Mouse (Mus musculus): ENCODE measurements around the gene Ttc30a2. TPM values are rescaled to one million over a fixed set of nuclear protein-coding genes. Genes with fewer than 3 reads are reported as not detected.

Ttc30a2 gene
- polyA plus RNA-seq, 1 experiment from 2014 or later, result 0.64 TPM

- 23% methylated on average over 5 of the region's 5 CpGs for WGBS
- H3K27ac ChIP-seq, result peak overlapping the region; percentile 59; the same call in 1 of the 2 replicates
- H3K4me3 ChIP-seq, result peak overlapping the region; percentile 50
- H3K27me3 ChIP-seq (ENCODE audit: insufficient read depth, poor library complexity, severe bottlenecking), result 0 out of 2 replicates have a peak, but pooled peaks cover 5% of the 10 kb centered on the region
- DNase-seq (ENCODE audit: low spot score), result no peak
- H3K4me1 ChIP-seq, result peaks cover 29% of the 10 kb centered on the region
- no peaks in the 10 kb centered on the region for H3K9me3 ChIP-seq
- H3K36me3 ChIP-seq, result no peaks in the 10 kb centered on the region
Measured at GRCm38 (mm10) chr2:75964972-75965371, 13.0 kb downstream of the Ttc30a2 start.

- Histone ChIP-seq H3K9me3 (no peaks in the 10 kb centered on the region), H3K4me1 (peaks cover 33% of the 10 kb centered on the region), H3K27me3 (ENCODE audit: insufficient read depth, poor library complexity, severe bottlenecking) (0 out of 2 replicates have a peak, but pooled peaks cover 5% of the 10 kb centered on the region), H3K4me3 (peak overlapping the region; percentile 50), H3K27ac (0 out of 2 replicates have a peak overlapping the region, but pooled peaks have one; percentile 59), H3K36me3 (no peaks in the 10 kb centered on the region)
- DNase-seq (ENCODE audit: low spot score), result no peak
- WGBS, result 11% methylated on average over 14 of the region's 14 CpGs
Measured at GRCm38 (mm10) chr2:75964512-75964911, 13.5 kb downstream of the Ttc30a2 start.

GRCm38 (mm10) chr2:75964051-75964450 lies 13.9 kb downstream of the Ttc30a2 start:
- H3K4me3 ChIP-seq, result peak overlapping the region; percentile 50
- H3K9me3 ChIP-seq, result no peaks in the 10 kb centered on the region
- H3K4me1 ChIP-seq, result peaks cover 38% of the 10 kb centered on the region
- peak overlapping the region; percentile 59; the same call in 1 of the 2 replicates for H3K27ac ChIP-seq
- H3K27me3 ChIP-seq (ENCODE audit: insufficient read depth, poor library complexity, severe bottlenecking), result 0 out of 2 replicates have a peak, but pooled peaks cover 5% of the 10 kb centered on the region
- H3K36me3 ChIP-seq, result no peaks in the 10 kb centered on the region
- DNase-seq (ENCODE audit: low spot score), result no peak
- WGBS, result 60% methylated on average over 5 of the region's 5 CpGs

- H3K9me3 ChIP-seq, result no peaks in the 10 kb centered on the region
- DNase-seq (ENCODE audit: low spot score), result no peak
- H3K27me3 ChIP-seq (ENCODE audit: insufficient read depth, poor library complexity, severe bottlenecking), result 0 out of 2 replicates have a peak, but pooled peaks cover 5% of the 10 kb centered on the region
- H3K4me1 ChIP-seq, result peaks cover 38% of the 10 kb centered on the region
- WGBS, result 69% methylated on average over 10 of the region's 10 CpGs
- H3K36me3 ChIP-seq, result no peaks in the 10 kb centered on the region
- H3K27ac ChIP-seq, result peak overlapping the region; percentile 59
- no peak overlapping the region for H3K4me3 ChIP-seq
Measured at GRCm38 (mm10) chr2:75963211-75963840, 14.6 kb downstream of the Ttc30a2 start.

- Histone ChIP-seq H3K9me3 (no peaks in the 10 kb centered on the region), H3K4me3 (peak overlapping the region; percentile 36), H3K27ac (peak overlapping the region; percentile 69), H3K36me3 (no peaks in the 10 kb centered on the region), H3K4me1 (peaks cover 38% of the 10 kb centered on the region), H3K27me3 (ENCODE audit: insufficient read depth, poor library complexity, severe bottlenecking) (0 out of 2 replicates have a peak, but pooled peaks cover 5% of the 10 kb centered on the region)
- peak; percentile 83 for DNase-seq (ENCODE audit: low spot score)
- WGBS, result 42% methylated on average over 15 of the region's 15 CpGs
Measured at GRCm38 (mm10) chr2:75960366-75961330, 17.3 kb downstream of the Ttc30a2 start.

GRCm38 (mm10) chr2:75959850-75960365 lies 18.1 kb downstream of the Ttc30a2 start:
- peak overlapping the region; percentile 36 for H3K4me3 ChIP-seq
- WGBS, result 10% methylated on average over 15 of the region's 15 CpGs

GRCm38 (mm10) chr2:75959183-75959849 lies 18.7 kb downstream of the Ttc30a2 start:
- Histone ChIP-seq H3K36me3 (no peaks in the 10 kb centered on the region), H3K4me3 (peak overlapping the region; percentile 36), H3K27me3 (ENCODE audit: insufficient read depth, poor library complexity, severe bottlenecking) (0 out of 2 replicates have a peak, but pooled peaks cover 5% of the 10 kb centered on the region), H3K27ac (peak overlapping the region; percentile 69; the same call in 1 of the 2 replicates), H3K9me3 (no peaks in the 10 kb centered on the region), H3K4me1 (peaks cover 36% of the 10 kb centered on the region)
- no peak for DNase-seq (ENCODE audit: low spot score)
- WGBS, result 25% methylated on average over 18 of the region's 18 CpGs

More at GRCm38 (mm10) chr2:75959850-75960365, 18.1 kb downstream of the Ttc30a2 start:
- no peaks in the 10 kb centered on the region for H3K9me3 ChIP-seq
- DNase-seq (ENCODE audit: low spot score), result no peak
- H3K27ac ChIP-seq, result peak overlapping the region; percentile 69
- H3K36me3 ChIP-seq, result no peaks in the 10 kb centered on the region
- H3K4me1 ChIP-seq, result peaks cover 41% of the 10 kb centered on the region
- H3K27me3 ChIP-seq (ENCODE audit: insufficient read depth, poor library complexity, severe bottlenecking), result 0 out of 2 replicates have a peak, but pooled peaks cover 5% of the 10 kb centered on the region

- H3K36me3 ChIP-seq, result no peaks in the 10 kb centered on the region
- no peak overlapping the region; the same call in 1 of the 2 replicates for H3K27ac ChIP-seq
- 50% methylated on average over 14 of the region's 14 CpGs for WGBS
- DNase-seq (ENCODE audit: low spot score), result no peak
- peaks cover 21% of the 10 kb centered on the region for H3K4me1 ChIP-seq
- H3K9me3 ChIP-seq, result no peaks in the 10 kb centered on the region
- H3K27me3 ChIP-seq (ENCODE audit: insufficient read depth, poor library complexity, severe bottlenecking), result no peaks in the 10 kb centered on the region
- H3K4me3 ChIP-seq, result peak overlapping the region; percentile 22; the same call in 1 of the 2 replicates
Measured at GRCm38 (mm10) chr2:75955709-75956108, 22.3 kb downstream of the Ttc30a2 start.

GRCm38 (mm10) chr2:75953320-75953719 lies 24.6 kb downstream of the Ttc30a2 start:
- DNase-seq (ENCODE audit: low spot score), result no peak
- H3K27me3 ChIP-seq (ENCODE audit: insufficient read depth, poor library complexity, severe bottlenecking), result no peaks in the 10 kb centered on the region
- no peaks in the 10 kb centered on the region for H3K9me3 ChIP-seq
- H3K4me1 ChIP-seq, result peaks cover 4% of the 10 kb centered on the region
- no peak overlapping the region for H3K27ac ChIP-seq
- H3K4me3 ChIP-seq, result no peak overlapping the region
- 85% methylated on average over 5 of the region's 5 CpGs for WGBS
- H3K36me3 ChIP-seq, result no peaks in the 10 kb centered on the region

GRCm38 (mm10) chr2:75950685-75951084 lies 27.3 kb downstream of the Ttc30a2 start:
- DNase-seq (ENCODE audit: low spot score), result no peak
- no peaks in the 10 kb centered on the region for H3K9me3 ChIP-seq
- H3K27me3 ChIP-seq (ENCODE audit: insufficient read depth, poor library complexity, severe bottlenecking), result no peaks in the 10 kb centered on the region
- peaks cover 4% of the 10 kb centered on the region for H3K4me1 ChIP-seq
- H3K27ac ChIP-seq, result no peak overlapping the region
- H3K36me3 ChIP-seq, result no peaks in the 10 kb centered on the region
- H3K4me3 ChIP-seq, result no peak overlapping the region
- WGBS, result 81% methylated on average over 8 of the region's 8 CpGs

- H3K36me3 ChIP-seq, result no peaks in the 10 kb centered on the region
Measured at GRCm38 (mm10) chr2:75938117-75939063, 39.6 kb downstream of the Ttc30a2 start, which contains the start of gene Ttc30b. Gene Ttc30b, minus strand, starts transcription at chr2:75938585.

More at GRCm38 (mm10) chr2:75938117-75939063, 39.6 kb downstream of the Ttc30a2 start, which contains the start of gene Ttc30b:
- peak within 1 kb of the TSS; percentile 64 for H3K4me3 ChIP-seq
- H3K9me3 ChIP-seq, result no peaks in the 10 kb centered on the region
- DNase-seq (ENCODE audit: low spot score), result peak; percentile 93
- peaks cover 12% of the 10 kb centered on the region for H3K4me1 ChIP-seq
- H3K27ac ChIP-seq, result peak within 1 kb of the TSS; percentile 92
- WGBS, result 3% methylated on average over 41 of the region's 42 CpGs
- no peaks in the 10 kb centered on the region for H3K27me3 ChIP-seq (ENCODE audit: insufficient read depth, poor library complexity, severe bottlenecking)
